Mouse (Mus musculus) testis, postnatal 14 days (tissue): Measurements from ENCODE around the gene Gm8922.
"Not testable (repeated sequence)": the region's sequence is repeated elsewhere in the genome, so short reads cannot be mapped to it uniquely, and the experiment has no call there.

Experiments used
- DNase-seq: peaks from one replicate; pipeline ENCODE4 v3.0.0; 2021; ENCODE audit warnings: low spot score

Gm8922 gene

DNA sequence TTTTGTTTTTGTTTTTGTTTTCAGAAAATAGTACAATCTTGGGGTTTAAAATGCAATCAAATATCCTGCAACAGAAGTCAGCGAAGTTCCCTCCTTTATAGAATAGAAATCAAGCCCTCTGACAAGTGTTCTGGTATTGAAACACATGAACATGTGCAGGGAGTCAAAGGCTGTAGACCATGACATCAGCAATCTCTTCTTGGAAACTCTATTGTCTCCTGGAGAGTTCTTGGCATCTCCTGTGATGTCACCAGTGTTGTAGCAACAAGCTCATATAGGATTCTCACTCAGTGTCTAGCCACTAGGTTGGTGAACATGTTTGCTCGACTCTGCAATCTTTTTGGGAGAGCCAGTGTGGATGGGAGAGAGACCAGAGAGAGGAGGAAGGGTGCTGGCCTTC, at the start of gene Gm8922:
Gene Gm8922 (plus strand): TSS at position 301 of the 400 bp plus-strand sequence.
- DNase-seq: not testable (repeated sequence)
